Mouse (Mus musculus) layer of hippocampus, adult 6 months (tissue): ENCODE results near the gene Rad51b. TPM values are rescaled to one million over a fixed set of nuclear protein-coding genes. Genes with fewer than 3 reads are reported as not detected.

Source experiments
- long read RNA-seq, 2 experiments: library from polyadenylated mRNA; unstranded; transcript quantifications; one replicate each; pipeline ENCODE4 v2.0.0; 2019 to 2020
- polyA plus RNA-seq: library from polyadenylated mRNA; unstranded; fragments of <200 nt; fragmentation: Nextera tagmentation; gene quantifications from 2 replicates; pipeline ENCODE4 v1.2.3, GENCODE M21; 2021

Gene Rad51b
- polyA plus RNA-seq = 0.19 and 0.26 TPM in 2 replicates
- long read RNA-seq, experiment 1 = 0 reads
- long read RNA-seq, experiment 2, partial matches to known transcripts = 0 of 4 reads
- long read RNA-seq, experiment 2, other reads (novel, unspliced or antisense) = 4 of 4 reads

DNA sequence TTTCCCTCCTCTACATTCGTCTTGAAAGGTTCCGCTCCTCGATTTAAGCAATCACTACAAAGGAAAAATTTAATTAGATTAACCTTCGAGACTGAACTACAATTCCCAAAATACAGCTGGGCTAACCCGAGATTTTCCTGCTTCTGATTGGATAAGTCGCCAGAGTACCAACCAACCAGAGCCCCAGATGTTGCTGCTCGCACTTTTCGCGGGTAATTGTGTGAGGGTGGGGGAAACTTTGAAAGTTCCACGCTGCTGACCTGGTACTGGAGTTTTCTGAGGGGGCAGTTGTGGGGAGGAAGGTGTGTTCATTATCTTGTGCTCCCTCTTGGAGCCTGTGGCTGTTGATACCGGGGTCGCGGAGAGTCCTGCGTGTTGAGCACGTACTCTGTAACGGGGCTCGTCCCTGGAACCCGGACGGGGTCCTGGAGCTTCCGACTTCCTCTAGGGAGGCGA, at the start of gene Rad51b:
Gene Rad51b (plus strand): TSS at position 162 of the 456 bp plus-strand sequence.

GRCm38 (mm10) chr12:79296126-79296816, 811 bp upstream of the Rad51b start, which contains the start of gene Zfyve26:
Zfyve26 (minus strand) TSS chr12:79296304.

Other genes with a start within 250 kb of the Rad51b start
- gene Pigh, start 207.6 kb upstream of the Rad51b start, polyA plus RNA-seq = 8.8 and 10.2 TPM in 2 replicates
- 2.8 and 3.7 TPM in 2 replicates for gene Arg2, start 166.5 kb upstream of the Rad51b start, polyA plus RNA-seq
- gene Vti1b, start 124.6 kb upstream of the Rad51b start, polyA plus RNA-seq = 315 and 321 TPM in 2 replicates
- gene Rdh11, start 105.0 kb upstream of the Rad51b start, polyA plus RNA-seq = 10.4 TPM in 2 replicates
- gene Rdh12, start 88.4 kb upstream of the Rad51b start, polyA plus RNA-seq = 2.4 and 3.0 TPM in 2 replicates
- 3.8 and 5.4 TPM in 2 replicates for gene Zfyve26, start 978 bp upstream of the Rad51b start, polyA plus RNA-seq